Mouse (Mus musculus): ENCODE data around the gene Mfsd2a. TPM values are rescaled to one million over a fixed set of nuclear protein-coding genes. Genes with fewer than 3 reads are reported as not detected.
"Not testable (repeated sequence)": the region's sequence is repeated elsewhere in the genome, so short reads cannot be mapped to it uniquely, and the experiment has no call there.

The Mfsd2a gene
- polyA plus RNA-seq, 1 experiment = 7.5 TPM

DNA sequence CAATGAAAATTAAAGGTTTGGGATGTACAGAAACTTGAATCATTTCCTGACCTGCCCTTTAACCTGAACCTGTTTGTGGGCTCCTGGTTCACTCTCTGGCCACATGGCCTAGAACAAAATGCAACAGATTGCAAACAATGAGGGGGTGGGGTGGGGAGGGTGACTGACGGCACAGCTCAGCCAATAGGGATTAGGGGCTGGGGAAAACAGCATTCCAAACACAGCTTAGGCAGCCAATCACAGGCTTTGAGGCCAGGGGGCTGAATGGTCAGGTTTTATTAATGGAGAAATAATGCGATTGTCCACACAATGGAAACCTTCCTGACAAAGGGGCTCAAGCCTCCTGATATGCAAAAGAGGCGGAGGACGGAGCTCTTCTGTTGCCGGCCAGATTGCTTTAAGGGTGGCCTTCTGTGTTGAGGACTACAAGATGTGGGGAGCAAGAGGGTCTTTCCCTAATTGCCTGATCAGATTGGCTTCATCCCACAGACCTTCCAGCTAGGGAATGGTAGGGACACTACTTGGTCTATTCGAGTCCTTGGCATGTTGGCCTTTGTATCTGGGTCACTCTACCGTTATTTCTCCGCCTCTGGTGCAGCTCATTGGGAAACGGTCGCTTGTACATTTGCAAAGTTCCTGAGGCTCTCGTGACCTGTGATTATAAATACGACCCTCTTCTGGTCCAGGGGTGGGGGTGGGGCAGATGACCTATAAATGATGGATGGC, 37.7 kb upstream of the Mfsd2a start:
- no peak overlapping the region for H3ac ChIP-seq (ENCODE audit: control insufficient read depth, insufficient read length)
- H3K4me2 ChIP-seq (ENCODE audit: low read depth) = peak overlapping the region; percentile 92
- peak overlapping the region; percentile 2 for H3K4me3 ChIP-seq
- TF ChIP-seq MAX (IDR thresholded peaks at IDR 0.05; ENCODE audit: low read depth) (peak; percentile 69), CEBPB (IDR thresholded peaks at IDR 0.05; ENCODE audit: insufficient read depth, poor library complexity, severe bottlenecking) (peak; percentile 83; the same call in 1 of the 2 replicates), MYOG (IDR thresholded peaks at IDR 0.05; ENCODE audit: control insufficient read depth in 1 of 3, insufficient read depth in 1 of 3, insufficient read length in 2 of 3, low read depth in 2 of 3) (no peak)
- peaks cover 15% of the 10 kb centered on the region for H3K79me2 ChIP-seq (ENCODE audit: control insufficient read depth, insufficient read depth)
- no peaks in the 10 kb centered on the region for H3K27me3 ChIP-seq (ENCODE audit: control insufficient read depth, insufficient read depth, insufficient read length)
- no peaks in the 10 kb centered on the region for H3K36me3 ChIP-seq (ENCODE audit: control insufficient read depth, insufficient read depth)

- Histone ChIP-seq H3ac (ENCODE audit: control insufficient read depth, insufficient read length) (peak overlapping the region; percentile 83), H3K36me3 (ENCODE audit: control insufficient read depth, insufficient read depth) (no peaks in the 10 kb centered on the region), H3K27me3 (ENCODE audit: control insufficient read depth, insufficient read depth, insufficient read length) (no peaks in the 10 kb centered on the region), H3K4me2 (ENCODE audit: low read depth) (peak overlapping the region; percentile 92), H3K79me2 (ENCODE audit: control insufficient read depth, insufficient read depth) (peaks cover 15% of the 10 kb centered on the region), H3K4me3 (peak overlapping the region; percentile 43)
- TF ChIP-seq CEBPB (IDR thresholded peaks at IDR 0.05; ENCODE audit: insufficient read depth, poor library complexity, severe bottlenecking) = no peak
- TF ChIP-seq MYOG (IDR thresholded peaks at IDR 0.05; ENCODE audit: control insufficient read depth in 1 of 3, insufficient read depth in 1 of 3, insufficient read length in 2 of 3, low read depth in 2 of 3) = no peak
Measured at GRCm38 (mm10) chr4:122996618-122997381, 35.8 kb upstream of the Mfsd2a start.

DNA sequence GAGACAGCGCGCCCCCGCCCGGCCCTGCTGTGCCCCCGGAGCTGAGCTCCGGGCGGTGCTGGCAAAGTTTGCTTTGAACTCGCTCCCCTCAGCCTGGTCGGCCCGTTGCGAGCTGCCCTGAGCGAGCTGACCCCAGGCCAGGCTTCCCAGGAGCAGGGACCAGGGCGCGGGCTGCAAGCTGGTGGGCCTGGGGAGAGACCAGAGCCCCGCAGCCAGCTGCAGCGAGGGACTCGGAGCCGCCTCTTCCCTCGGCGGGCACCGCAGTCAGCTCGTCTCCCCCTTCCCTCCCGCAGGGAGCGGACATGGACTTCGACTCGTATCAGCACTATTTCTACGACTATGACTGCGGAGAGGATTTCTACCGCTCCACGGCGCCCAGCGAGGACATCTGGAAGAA, 35.2 kb upstream of the Mfsd2a start:
- Histone ChIP-seq H3K4me3 (peak overlapping the region; percentile 43), H3K4me2 (ENCODE audit: low read depth) (peak overlapping the region; percentile 92), H3K36me3 (ENCODE audit: control insufficient read depth, insufficient read depth) (no peaks in the 10 kb centered on the region), H3K79me2 (ENCODE audit: control insufficient read depth, insufficient read depth) (peaks cover 15% of the 10 kb centered on the region), H3K27me3 (ENCODE audit: control insufficient read depth, insufficient read depth, insufficient read length) (no peaks in the 10 kb centered on the region), H3ac (ENCODE audit: control insufficient read depth, insufficient read length) (peak overlapping the region; percentile 83)
- peak; percentile 2 for TF ChIP-seq POLR2A (IDR thresholded peaks at IDR 0.05; ENCODE audit: insufficient read length, low read depth)
- TF ChIP-seq USF1 (IDR thresholded peaks at IDR 0.05; ENCODE audit: low read depth) = no peak

- H3K79me2 ChIP-seq (ENCODE audit: control insufficient read depth, insufficient read depth) = peaks cover 15% of the 10 kb centered on the region
- H3K27me3 ChIP-seq (ENCODE audit: control insufficient read depth, insufficient read depth, insufficient read length) = no peaks in the 10 kb centered on the region
- peak within 1 kb of the TSS; percentile 83 for H3ac ChIP-seq (ENCODE audit: control insufficient read depth, insufficient read length)
- peak; percentile 64 for TF ChIP-seq POLR2A (IDR thresholded peaks at IDR 0.05; ENCODE audit: insufficient read length, low read depth)
- peak in 2 of 3 experiments; percentile 6 to 25 for TF ChIP-seq MYOG (IDR thresholded peaks at IDR 0.05; ENCODE audit: control insufficient read depth in 1 of 3, insufficient read depth in 1 of 3, insufficient read length in 2 of 3, low read depth in 2 of 3)
- peak in 1 of 3 experiments; percentile 33 for TF ChIP-seq MYOD1 (IDR thresholded peaks at IDR 0.05; ENCODE audit: control insufficient read depth in 1 of 3, insufficient read length in 2 of 3, low read depth in 2 of 3)
- TF ChIP-seq SRF (IDR thresholded peaks at IDR 0.05; ENCODE audit: control insufficient read depth, insufficient read length, low read depth) = no peak
- TF ChIP-seq CEBPB (IDR thresholded peaks at IDR 0.05; ENCODE audit: insufficient read depth, poor library complexity, severe bottlenecking) = no peak
- no peaks in the 10 kb centered on the region for H3K36me3 ChIP-seq (ENCODE audit: control insufficient read depth, insufficient read depth)
- peak within 1 kb of the TSS; percentile 92 for H3K4me2 ChIP-seq (ENCODE audit: low read depth)
- peak within 1 kb of the TSS; percentile 43 for H3K4me3 ChIP-seq
Measured at GRCm38 (mm10) chr4:122995404-122996220, 34.6 kb upstream of the Mfsd2a start, which contains the start of gene Mycl. Gene Mycl, plus strand, starts transcription at chr4:122995652.

DNA sequence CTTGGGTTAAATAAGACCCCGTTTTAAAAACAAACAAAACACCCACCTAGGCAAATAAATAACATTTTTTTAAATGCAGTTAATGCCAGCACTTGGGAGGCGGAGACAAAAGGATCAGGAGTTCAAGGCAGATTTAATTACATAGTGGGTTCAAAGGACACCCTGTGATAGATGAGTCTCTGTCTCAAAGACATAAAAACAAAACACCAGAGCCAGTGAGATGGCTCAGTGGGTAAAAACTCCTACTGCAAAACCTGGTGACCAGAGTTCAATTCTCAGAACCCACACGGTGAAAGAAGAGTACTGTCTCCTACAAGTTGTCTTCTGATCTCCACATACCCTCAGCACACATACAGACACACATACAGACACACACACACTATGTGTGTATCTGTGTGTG, 31.3 kb upstream of the Mfsd2a start:
- Histone ChIP-seq H3K27me3 (ENCODE audit: control insufficient read depth, insufficient read depth, insufficient read length) (no peaks in the 10 kb centered on the region), H3K36me3 (ENCODE audit: control insufficient read depth, insufficient read depth) (no peaks in the 10 kb centered on the region), H3ac (ENCODE audit: control insufficient read depth, insufficient read length) (no peak overlapping the region), H3K4me3 (no peak overlapping the region), H3K4me2 (ENCODE audit: low read depth) (no peak overlapping the region), H3K79me2 (ENCODE audit: control insufficient read depth, insufficient read depth) (peaks cover under 1% of the 10 kb centered on the region)
- TF ChIP-seq POLR2A (IDR thresholded peaks at IDR 0.05; ENCODE audit: insufficient read length, low read depth) = no peak

DNA sequence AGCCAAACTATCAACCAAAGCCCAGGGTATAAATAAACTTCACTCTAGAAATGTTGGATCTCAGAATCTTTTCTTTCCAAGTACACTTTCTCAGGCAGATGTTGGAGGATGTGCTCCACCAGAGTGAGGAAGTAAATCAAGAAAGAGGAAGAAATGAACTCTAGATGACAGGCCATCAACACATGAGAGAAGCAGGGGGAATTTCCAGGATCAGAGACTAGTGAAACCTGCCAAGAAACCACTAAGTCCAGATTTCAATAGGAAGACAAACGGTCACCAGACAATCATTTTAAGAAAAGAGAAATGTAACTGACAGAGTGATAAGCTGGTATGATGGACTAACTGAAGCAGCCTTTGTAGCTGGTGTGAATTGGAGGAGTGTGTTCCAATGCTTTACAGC, 30.2 kb upstream of the Mfsd2a start:
- TF ChIP-seq E2F4 (IDR thresholded peaks at IDR 0.05; ENCODE audit: insufficient read depth) (no peak), POLR2A (IDR thresholded peaks at IDR 0.05; ENCODE audit: insufficient read length, low read depth) (no peak), CEBPB (IDR thresholded peaks at IDR 0.05; ENCODE audit: insufficient read depth, poor library complexity, severe bottlenecking) (no peak), MAX (IDR thresholded peaks at IDR 0.05; ENCODE audit: low read depth) (no peak), TCF12 (IDR thresholded peaks at IDR 0.05; ENCODE audit: insufficient read depth, poor library complexity, severe bottlenecking) (no peak), SRF (IDR thresholded peaks at IDR 0.05; ENCODE audit: control insufficient read depth, insufficient read length, low read depth) (no peak), TCF3 (IDR thresholded peaks at IDR 0.05; ENCODE audit: insufficient read length, low read depth) (no peak), REST (IDR thresholded peaks at IDR 0.05; ENCODE audit: insufficient read depth, insufficient read length) (no peak), MYOD1 (IDR thresholded peaks at IDR 0.05; ENCODE audit: control insufficient read depth in 1 of 3, insufficient read length in 2 of 3, low read depth in 2 of 3) (no peak), MYOG (IDR thresholded peaks at IDR 0.05; ENCODE audit: control insufficient read depth in 1 of 3, insufficient read depth in 1 of 3, insufficient read length in 2 of 3, low read depth in 2 of 3) (no peak)
- Histone ChIP-seq H3ac (ENCODE audit: control insufficient read depth, insufficient read length) (no peak overlapping the region), H3K27me3 (ENCODE audit: control insufficient read depth, insufficient read depth, insufficient read length) (no peaks in the 10 kb centered on the region), H3K36me3 (ENCODE audit: control insufficient read depth, insufficient read depth) (no peaks in the 10 kb centered on the region), H3K4me2 (ENCODE audit: low read depth) (no peak overlapping the region), H3K79me2 (ENCODE audit: control insufficient read depth, insufficient read depth) (no peaks in the 10 kb centered on the region), H3K4me3 (no peak overlapping the region)

GRCm38 (mm10) chr4:122988004-122988403, 27.0 kb upstream of the Mfsd2a start:
- not testable (repeated sequence) for H3K27me3 ChIP-seq (ENCODE audit: control insufficient read depth, insufficient read depth, insufficient read length)

More at GRCm38 (mm10) chr4:122988004-122988403, 27.0 kb upstream of the Mfsd2a start:
- not testable (repeated sequence) for H3K4me3 ChIP-seq; H3K79me2 ChIP-seq (ENCODE audit: control insufficient read depth, insufficient read depth); H3K36me3 ChIP-seq (ENCODE audit: control insufficient read depth, insufficient read depth); H3ac ChIP-seq (ENCODE audit: control insufficient read depth, insufficient read length); H3K4me2 ChIP-seq (ENCODE audit: low read depth)

Data from myocyte (in vitro differentiated cells).